Mouse (Mus musculus): ENCODE measurements around the gene Hist1h2ae. TPM values are rescaled to one million over a fixed set of nuclear protein-coding genes. Genes with fewer than 3 reads are reported as not detected.
A peak's percentile ranks its signal among the peaks of the same experiment; 100 is the strongest.

The Hist1h2ae gene
- polyA plus RNA-seq, 1 experiment from 2014 or later, result 14.5 TPM

DNA sequence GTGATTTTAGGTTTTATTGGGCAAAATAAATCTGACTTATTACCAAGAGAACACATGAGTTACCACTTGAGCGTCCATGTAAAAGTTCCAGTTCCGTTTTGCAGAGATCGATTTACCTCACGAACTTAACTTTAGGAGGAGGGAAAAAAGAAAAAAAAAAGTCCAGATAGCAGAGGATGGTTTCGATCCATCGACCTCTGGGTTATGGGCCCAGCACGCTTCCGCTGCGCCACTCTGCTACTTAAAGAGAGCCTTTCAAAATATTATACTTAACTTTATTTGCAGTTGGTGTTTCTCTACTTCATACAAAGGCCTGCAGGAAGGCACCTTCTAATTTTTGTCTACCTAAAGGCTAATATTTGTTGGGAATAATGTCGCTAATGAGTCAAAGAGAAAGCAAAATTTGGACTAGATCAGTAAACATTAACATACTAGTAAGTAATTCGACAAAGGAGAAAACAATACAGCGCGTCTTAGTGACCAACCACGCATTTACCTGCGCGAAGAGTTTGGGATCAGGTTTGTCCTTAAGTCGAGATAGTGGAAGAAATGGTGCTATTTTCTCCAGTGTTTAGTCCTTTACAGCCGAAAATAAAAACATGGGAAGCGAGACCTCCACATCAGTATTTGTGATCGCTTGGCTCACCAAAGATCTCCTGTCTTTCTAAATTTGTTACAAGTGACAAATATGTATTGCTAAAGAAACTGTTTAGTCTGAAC, 40.7 kb downstream of the Hist1h2ae start:
- peaks cover 28% of the 10 kb centered on the region for H3K4me1 ChIP-seq (ENCODE audit: control insufficient read depth, insufficient read depth, low read depth, low read length)
- under 1% methylated on average over 20 of the region's 20 CpGs for WGBS
- H3K4me2 ChIP-seq (ENCODE audit: low read length), result peak overlapping the region; percentile 61
- peak overlapping the region; percentile 44 for H3K4me3 ChIP-seq (ENCODE audit: low read length)
- H3K27me3 ChIP-seq (replicated peaks; ENCODE audit: control insufficient read depth, insufficient read depth, low read length), result no peaks in the 10 kb centered on the region
- peak overlapping the region; percentile 71 for H3K9ac ChIP-seq (ENCODE audit: low read depth, low read length)
- H3K36me3 ChIP-seq (ENCODE audit: control insufficient read depth, insufficient read depth, low read length), result no peaks in the 10 kb centered on the region
- ATAC-seq, result no peak
- H3K27ac ChIP-seq (ENCODE audit: low read depth, low read length), result peak overlapping the region; percentile 90
- H3K9me3 ChIP-seq (ENCODE audit: control insufficient read depth, low read length), result no peaks in the 10 kb centered on the region

DNA sequence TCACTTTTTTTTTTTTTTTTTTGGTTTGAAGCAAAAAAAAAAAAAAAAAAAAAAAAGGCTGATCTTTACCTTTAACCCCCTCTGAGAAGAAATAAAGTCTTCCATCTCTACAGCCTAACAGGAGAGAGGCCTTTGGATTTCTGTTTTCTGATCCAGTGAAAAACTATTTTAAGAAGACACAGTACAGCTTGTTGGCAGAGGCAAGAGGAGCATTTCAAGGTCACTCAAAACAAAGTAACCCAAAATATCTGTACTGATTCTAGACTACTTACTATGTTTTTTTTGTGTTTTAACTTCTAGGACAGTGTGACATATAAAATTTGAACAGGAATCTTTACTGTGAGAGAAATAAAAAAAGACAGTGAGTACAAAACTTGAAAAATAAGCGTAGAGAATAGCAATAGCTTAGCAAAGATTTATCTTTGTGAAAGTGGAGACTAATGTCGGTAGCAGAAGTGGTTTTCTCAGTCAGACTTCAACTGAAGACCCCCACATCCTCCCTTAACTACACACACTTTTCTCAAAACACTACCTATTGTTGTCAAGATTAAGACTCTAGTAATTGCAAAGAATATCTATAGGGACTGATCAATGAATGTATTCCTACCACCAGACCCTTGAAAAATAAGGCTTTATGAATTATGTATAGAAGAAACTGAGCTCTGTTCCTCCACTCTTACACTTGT, 41.4 kb downstream of the Hist1h2ae start:
- no peak overlapping the region for H3K27ac ChIP-seq (ENCODE audit: low read depth, low read length)
- peak overlapping the region; percentile 61 for H3K4me2 ChIP-seq (ENCODE audit: low read length)
- H3K4me3 ChIP-seq (ENCODE audit: low read length), result peak overlapping the region; percentile 44
- no peak for ATAC-seq
- H3K9me3 ChIP-seq (ENCODE audit: control insufficient read depth, low read length), result no peaks in the 10 kb centered on the region
- no peaks in the 10 kb centered on the region for H3K36me3 ChIP-seq (ENCODE audit: control insufficient read depth, insufficient read depth, low read length)
- no peaks in the 10 kb centered on the region for H3K27me3 ChIP-seq (replicated peaks; ENCODE audit: control insufficient read depth, insufficient read depth, low read length)
- H3K4me1 ChIP-seq (ENCODE audit: control insufficient read depth, insufficient read depth, low read depth, low read length), result peaks cover 26% of the 10 kb centered on the region
- 40% methylated on average over 2 of the region's 2 CpGs for WGBS
- H3K9ac ChIP-seq (ENCODE audit: low read depth, low read length), result no peak overlapping the region

DNA sequence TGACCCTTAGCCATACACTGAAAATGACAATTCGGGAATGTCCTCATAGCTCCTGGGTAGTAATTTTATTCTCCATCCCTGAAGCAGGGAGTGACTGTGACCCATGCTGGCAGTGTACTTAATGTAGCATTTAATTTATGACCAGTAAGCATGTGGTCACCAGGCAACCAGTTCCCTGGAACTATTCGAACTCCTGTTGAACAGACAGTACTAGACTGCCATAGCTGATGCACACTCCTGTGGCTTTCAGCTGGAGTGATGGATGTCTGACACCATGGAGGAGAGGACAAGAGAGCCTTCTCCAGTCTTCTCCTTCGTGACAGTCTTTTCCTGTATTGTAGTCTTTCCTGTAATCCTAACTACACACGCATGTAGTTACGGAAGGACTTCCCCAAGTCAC, 42.0 kb downstream of the Hist1h2ae start:
- Histone ChIP-seq H3K36me3 (ENCODE audit: control insufficient read depth, insufficient read depth, low read length) (no peaks in the 10 kb centered on the region), H3K4me2 (ENCODE audit: low read length) (no peak overlapping the region), H3K9ac (ENCODE audit: low read depth, low read length) (no peak overlapping the region), H3K27me3 (replicated peaks; ENCODE audit: control insufficient read depth, insufficient read depth, low read length) (no peaks in the 10 kb centered on the region), H3K27ac (ENCODE audit: low read depth, low read length) (no peak overlapping the region), H3K4me1 (ENCODE audit: control insufficient read depth, insufficient read depth, low read depth, low read length) (peaks cover 22% of the 10 kb centered on the region), H3K4me3 (ENCODE audit: low read length) (no peak overlapping the region), H3K9me3 (ENCODE audit: control insufficient read depth, low read length) (no peaks in the 10 kb centered on the region)
- no peak for ATAC-seq
- 57% methylated on average over 5 of the region's 5 CpGs for WGBS

DNA sequence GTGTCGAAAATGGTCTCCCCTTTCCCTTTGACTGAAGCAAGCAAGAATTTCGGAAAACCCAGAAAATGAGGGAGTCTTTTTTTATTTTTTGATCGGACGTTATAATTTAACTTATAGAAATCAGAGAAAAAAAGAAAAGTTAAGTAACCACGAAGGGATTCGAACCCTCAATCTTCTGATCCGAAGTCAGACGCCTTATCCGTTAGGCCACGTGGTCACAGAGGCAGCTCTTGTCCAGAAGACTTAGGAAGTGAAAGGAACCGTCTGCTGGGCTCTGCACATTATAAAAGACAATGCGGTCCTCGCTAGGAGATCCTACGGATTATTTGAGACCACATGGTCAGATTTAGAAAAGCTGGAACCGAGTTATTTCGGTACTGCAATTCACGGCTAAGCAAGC, 44.7 kb downstream of the Hist1h2ae start:
- Histone ChIP-seq H3K36me3 (ENCODE audit: control insufficient read depth, insufficient read depth, low read length) (no peaks in the 10 kb centered on the region), H3K4me2 (ENCODE audit: low read length) (peak overlapping the region; percentile 54), H3K9ac (ENCODE audit: low read depth, low read length) (peak overlapping the region; percentile 56), H3K4me1 (ENCODE audit: control insufficient read depth, insufficient read depth, low read depth, low read length) (peaks cover 5% of the 10 kb centered on the region; the same call in 1 of the 2 replicates), H3K27me3 (replicated peaks; ENCODE audit: control insufficient read depth, insufficient read depth, low read length) (no peaks in the 10 kb centered on the region), H3K27ac (ENCODE audit: low read depth, low read length) (peak overlapping the region; percentile 55), H3K9me3 (ENCODE audit: control insufficient read depth, low read length) (no peaks in the 10 kb centered on the region), H3K4me3 (ENCODE audit: low read length) (peak overlapping the region; percentile 45)
- 0% methylated on average over 17 of the region's 17 CpGs for WGBS
- peak; percentile 67 for ATAC-seq

DNA sequence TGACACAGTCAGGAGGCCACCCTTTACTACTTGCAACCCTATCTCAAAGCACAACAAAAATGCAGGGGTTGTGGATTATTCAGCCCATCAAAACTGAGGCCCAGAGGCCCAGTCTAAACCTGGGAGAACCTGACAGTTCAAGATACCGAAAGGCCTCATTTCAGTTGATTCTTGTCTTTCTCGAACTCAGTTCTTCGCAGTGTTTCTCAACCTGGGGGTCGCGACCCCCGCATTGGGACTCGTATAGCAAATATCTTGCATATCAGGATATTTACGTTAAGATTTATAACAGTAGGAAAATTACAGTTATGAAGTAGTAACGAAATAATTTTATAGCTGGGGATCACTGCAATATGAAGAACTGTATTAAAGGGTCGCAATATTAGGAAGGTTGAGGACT, 45.1 kb downstream of the Hist1h2ae start:
- H3K4me1 ChIP-seq (ENCODE audit: control insufficient read depth, insufficient read depth, low read depth, low read length), result peaks cover 5% of the 10 kb centered on the region; the same call in 1 of the 2 replicates
- no peak for ATAC-seq
- peak overlapping the region; percentile 45 for H3K4me3 ChIP-seq (ENCODE audit: low read length)
- H3K27ac ChIP-seq (ENCODE audit: low read depth, low read length), result no peak overlapping the region
- H3K4me2 ChIP-seq (ENCODE audit: low read length), result peak overlapping the region; percentile 54
- no peaks in the 10 kb centered on the region for H3K36me3 ChIP-seq (ENCODE audit: control insufficient read depth, insufficient read depth, low read length)
- H3K9ac ChIP-seq (ENCODE audit: low read depth, low read length), result no peak overlapping the region
- no peaks in the 10 kb centered on the region for H3K9me3 ChIP-seq (ENCODE audit: control insufficient read depth, low read length)
- WGBS, result 2% methylated on average over 10 of the region's 10 CpGs
- no peaks in the 10 kb centered on the region for H3K27me3 ChIP-seq (replicated peaks; ENCODE audit: control insufficient read depth, insufficient read depth, low read length)

DNA sequence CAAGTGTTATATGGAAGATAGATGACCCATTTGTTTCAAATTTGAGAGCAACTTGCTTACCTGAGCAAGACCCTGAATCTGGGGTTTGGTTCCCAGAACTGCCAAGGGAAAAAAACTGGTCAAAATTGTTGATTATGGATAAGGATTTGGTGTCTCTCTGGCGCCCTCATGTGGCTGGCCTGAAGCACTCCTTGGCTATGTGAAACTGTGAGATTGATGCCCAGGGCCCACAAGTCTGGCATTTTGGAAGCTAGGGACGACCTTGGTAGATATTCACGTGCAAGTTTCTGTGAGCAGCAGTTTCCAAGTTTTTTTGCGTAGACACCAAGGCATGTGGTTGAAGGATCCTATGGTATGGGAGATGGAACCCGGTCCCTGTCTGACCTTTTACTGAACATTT, 46.4 kb downstream of the Hist1h2ae start:
- Histone ChIP-seq H3K27ac (ENCODE audit: low read depth, low read length) (no peak overlapping the region), H3K9me3 (ENCODE audit: control insufficient read depth, low read length) (no peaks in the 10 kb centered on the region), H3K4me3 (ENCODE audit: low read length) (0 out of 2 replicates have a peak overlapping the region, but pooled peaks have one; percentile 6), H3K27me3 (replicated peaks; ENCODE audit: control insufficient read depth, insufficient read depth, low read length) (no peaks in the 10 kb centered on the region), H3K9ac (ENCODE audit: low read depth, low read length) (no peak overlapping the region; the same call in 1 of the 2 replicates), H3K4me1 (ENCODE audit: control insufficient read depth, insufficient read depth, low read depth, low read length) (peaks cover 5% of the 10 kb centered on the region; the same call in 1 of the 2 replicates), H3K4me2 (ENCODE audit: low read length) (peak overlapping the region; percentile 26), H3K36me3 (ENCODE audit: control insufficient read depth, insufficient read depth, low read length) (no peaks in the 10 kb centered on the region)
- 13% methylated on average over 5 of the region's 5 CpGs for WGBS
- peak; percentile 51 for ATAC-seq

DNA sequence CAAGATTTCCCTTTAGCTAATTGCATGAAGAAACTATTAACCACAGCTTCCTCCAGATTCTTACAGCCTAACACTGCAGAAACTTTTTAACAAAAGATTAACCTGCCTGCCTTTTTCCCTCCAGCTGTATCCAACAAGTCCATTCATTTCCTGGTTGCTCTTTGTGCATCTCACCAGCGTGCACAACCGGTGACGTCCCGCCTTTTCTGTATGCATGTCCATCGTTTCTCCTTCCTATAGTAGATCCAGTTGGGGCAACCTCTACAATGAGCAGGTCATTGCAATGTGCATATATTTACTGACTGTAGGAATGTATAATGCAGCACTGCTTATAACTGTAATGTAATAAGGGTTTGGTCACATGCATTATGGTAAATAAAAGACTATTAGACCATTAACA, 47.0 kb downstream of the Hist1h2ae start:
- H3K36me3 ChIP-seq (ENCODE audit: control insufficient read depth, insufficient read depth, low read length), result no peaks in the 10 kb centered on the region
- H3K27me3 ChIP-seq (replicated peaks; ENCODE audit: control insufficient read depth, insufficient read depth, low read length), result no peaks in the 10 kb centered on the region
- no peak overlapping the region for H3K4me2 ChIP-seq (ENCODE audit: low read length)
- ATAC-seq, result no peak
- no peak overlapping the region for H3K27ac ChIP-seq (ENCODE audit: low read depth, low read length)
- H3K9ac ChIP-seq (ENCODE audit: low read depth, low read length), result no peak overlapping the region
- H3K9me3 ChIP-seq (ENCODE audit: control insufficient read depth, low read length), result no peaks in the 10 kb centered on the region
- no peak overlapping the region for H3K4me3 ChIP-seq (ENCODE audit: low read length)
- WGBS, result 42% methylated on average over 5 of the region's 5 CpGs
- H3K4me1 ChIP-seq (ENCODE audit: control insufficient read depth, insufficient read depth, low read depth, low read length), result peaks cover 5% of the 10 kb centered on the region; the same call in 1 of the 2 replicates

DNA sequence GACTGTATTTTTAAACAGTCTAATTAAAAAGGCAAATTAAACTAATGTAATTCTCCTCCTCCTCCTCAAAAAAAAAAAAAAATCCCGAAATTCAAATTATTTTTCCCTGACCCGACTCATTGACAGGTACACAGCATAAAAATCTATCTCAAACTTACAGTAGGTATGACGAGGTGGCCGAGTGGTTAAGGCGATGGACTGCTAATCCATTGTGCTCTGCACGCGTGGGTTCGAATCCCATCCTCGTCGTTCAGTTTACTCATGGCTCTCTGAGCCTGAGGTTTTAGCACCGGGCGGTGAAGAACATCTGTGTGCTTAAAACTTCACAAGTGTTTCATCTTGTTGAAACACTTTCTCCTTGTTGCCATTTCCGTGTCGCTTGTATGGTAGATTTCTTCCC, 49.3 kb downstream of the Hist1h2ae start:
- Histone ChIP-seq H3K4me2 (ENCODE audit: low read length) (peak overlapping the region; percentile 47), H3K4me3 (ENCODE audit: low read length) (0 out of 2 replicates have a peak overlapping the region, but pooled peaks have one; percentile 14), H3K27ac (ENCODE audit: low read depth, low read length) (no peak overlapping the region), H3K9me3 (ENCODE audit: control insufficient read depth, low read length) (no peaks in the 10 kb centered on the region), H3K9ac (ENCODE audit: low read depth, low read length) (no peak overlapping the region), H3K4me1 (ENCODE audit: control insufficient read depth, insufficient read depth, low read depth, low read length) (peaks cover 2% of the 10 kb centered on the region; the same call in 1 of the 2 replicates), H3K36me3 (ENCODE audit: control insufficient read depth, insufficient read depth, low read length) (no peaks in the 10 kb centered on the region), H3K27me3 (replicated peaks; ENCODE audit: control insufficient read depth, insufficient read depth, low read length) (no peaks in the 10 kb centered on the region)
- WGBS, result under 1% methylated on average over 14 of the region's 14 CpGs
- 0 out of 2 replicates have a peak, but pooled peaks have one; percentile 44 for ATAC-seq

Data from hindbrain, embryonic 16.5 days (tissue).